Mouse (Mus musculus): ENCODE data around the gene Plxna3. TPM values are rescaled to one million over a fixed set of nuclear protein-coding genes. Genes with fewer than 3 reads are reported as not detected.

Gene Plxna3
- polyA plus RNA-seq, 1 experiment from 2014 or later: 11.2 TPM

DNA sequence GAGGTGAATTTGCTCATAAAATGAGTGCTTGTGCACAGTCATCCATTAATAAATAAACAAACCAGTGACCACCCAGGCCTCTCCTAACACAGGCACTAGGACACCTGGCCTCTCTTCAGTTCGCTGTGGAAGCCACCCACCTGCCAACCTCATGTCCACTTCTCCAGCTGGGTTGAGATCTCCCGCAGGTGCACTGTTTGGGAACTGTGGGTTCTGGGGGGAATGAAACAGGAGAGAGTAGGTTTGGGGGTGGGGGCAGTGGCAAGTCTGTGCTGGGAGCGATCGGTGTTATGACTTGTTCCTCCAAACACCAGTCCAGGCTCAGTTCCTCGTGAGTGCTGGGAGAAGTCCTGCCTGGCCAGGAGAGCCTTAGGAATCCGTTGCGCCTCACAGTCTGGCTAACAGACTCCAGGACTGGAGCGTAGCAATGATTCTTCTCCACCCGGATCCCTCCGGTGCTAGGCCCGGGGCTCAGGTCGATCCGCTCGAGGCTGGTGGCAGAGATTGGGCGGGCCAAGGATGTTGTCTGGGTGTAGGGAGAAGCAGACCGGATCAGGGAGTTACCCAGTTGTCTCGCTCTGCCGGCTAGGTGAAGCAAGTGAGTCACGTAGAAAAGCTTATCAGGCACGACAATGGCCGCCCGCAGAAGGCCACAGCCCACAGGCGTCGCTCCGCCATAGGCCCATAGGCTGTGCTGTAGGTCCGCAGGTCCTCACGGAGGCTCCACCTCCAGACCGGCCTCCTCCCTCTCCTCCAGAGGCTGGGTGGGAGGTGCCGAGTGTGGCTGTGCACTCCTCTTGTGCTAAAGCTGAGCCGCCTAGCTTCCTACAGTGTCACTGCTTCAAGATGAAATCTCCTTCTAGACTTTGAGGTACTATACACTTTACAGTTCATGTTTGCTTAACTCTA lies 63.9 kb downstream of the Plxna3 start, which contains the start of the genes Fam3a and Ikbkg:
Fam3a (minus strand) TSS at position 738 of the 909 bp plus-strand sequence.
Ikbkg (plus strand) TSS at position 756 of the 909 bp plus-strand sequence.
- Histone ChIP-seq H3K4me2 (ENCODE audit: low read depth, low read length) (peak within 1 kb of the TSS; percentile 61), H3K36me3 (replicated peaks; ENCODE audit: control insufficient read depth, insufficient read depth, low read depth, low read length) (no peaks in the 10 kb centered on the region), H3K4me1 (ENCODE audit: control insufficient read depth, insufficient read depth, low read length) (no peaks in the 10 kb centered on the region), H3K27ac (replicated peaks; ENCODE audit: low read depth, low read length) (no peak within 1 kb of the TSS; the same call in 1 of the 2 replicates), H3K4me3 (ENCODE audit: low read depth, low read length) (peak within 1 kb of the TSS; percentile 48), H3K9ac (replicated peaks; ENCODE audit: low read length) (peak within 1 kb of the TSS; percentile 84), H3K9me3 (replicated peaks; ENCODE audit: control insufficient read depth, low read length) (no peaks in the 10 kb centered on the region), H3K27me3 (ENCODE audit: control insufficient read depth, insufficient read depth, low read length) (no peaks in the 10 kb centered on the region)
- ATAC-seq (replicated peaks; ENCODE audit: insufficient number of reproducible peaks, low FRiP score, low TSS enrichment, low read depth) (peak; percentile 99), DNase-seq (ENCODE audit: low spot score) (peak; percentile 86)
- 17% methylated on average over 28 of the region's 30 CpGs for WGBS

Small RNA genes within 50 kb of the gene (microRNA-seq; reads per million reads assigned to microRNA genes)
- gene Mir7092 (ENCODE audit: borderline number of aligned reads): not detected

Other genes starting within 250 kb of the Plxna3 start
- gene Opn1mw, start 201.6 kb upstream of the Plxna3 start, polyA plus RNA-seq (2014; fragmentation: Nextera tagmentation; extraction: Ambion mirVana): not detected in 2 replicates
- 12.4 and 13.1 TPM in 2 replicates for gene Mecp2, start 193.7 kb upstream of the Plxna3 start, polyA plus RNA-seq (2014; fragmentation: Nextera tagmentation; extraction: Ambion mirVana)
- not detected in 2 replicates for gene Tex28, start 161.2 kb upstream of the Plxna3 start, polyA plus RNA-seq (2014; fragmentation: Nextera tagmentation; extraction: Ambion mirVana)
- not detected in 2 replicates for gene Tktl1, start 151.8 kb upstream of the Plxna3 start, polyA plus RNA-seq (2014; fragmentation: Nextera tagmentation; extraction: Ambion mirVana)
- 267 and 289 TPM in 2 replicates for gene Flna, start 79.2 kb upstream of the Plxna3 start, polyA plus RNA-seq (2014; fragmentation: Nextera tagmentation; extraction: Ambion mirVana)
- gene Emd, start 74.4 kb upstream of the Plxna3 start, polyA plus RNA-seq (2014; fragmentation: Nextera tagmentation; extraction: Ambion mirVana): 29.3 and 31.8 TPM in 2 replicates
- gene Rpl10, start 58.3 kb upstream of the Plxna3 start, polyA plus RNA-seq (2014; fragmentation: Nextera tagmentation; extraction: Ambion mirVana): 846 and 890 TPM in 2 replicates
- gene Taz, start 47.2 kb upstream of the Plxna3 start, polyA plus RNA-seq (2014; fragmentation: Nextera tagmentation; extraction: Ambion mirVana): 62.0 and 65.2 TPM in 2 replicates
- 4.2 and 5.2 TPM in 2 replicates for gene Dnase1l1, start 46.7 kb upstream of the Plxna3 start, polyA plus RNA-seq (2014; fragmentation: Nextera tagmentation; extraction: Ambion mirVana)
- 93.0 and 107 TPM in 2 replicates for gene Atp6ap1, start 32.0 kb upstream of the Plxna3 start, polyA plus RNA-seq (2014; fragmentation: Nextera tagmentation; extraction: Ambion mirVana)
- gene Gdi1, start 24.1 kb upstream of the Plxna3 start, polyA plus RNA-seq (2014; fragmentation: Nextera tagmentation; extraction: Ambion mirVana): 231 and 262 TPM in 2 replicates
- gene Fam50a, start 16.0 kb upstream of the Plxna3 start, polyA plus RNA-seq (2014; fragmentation: Nextera tagmentation; extraction: Ambion mirVana): 56.4 and 56.6 TPM in 2 replicates
- 128 and 130 TPM in 2 replicates for gene Lage3, start 24.6 kb downstream of the Plxna3 start, polyA plus RNA-seq (2014; fragmentation: Nextera tagmentation; extraction: Ambion mirVana)
- gene Ubl4a, start 44.2 kb downstream of the Plxna3 start, polyA plus RNA-seq (2014; fragmentation: Nextera tagmentation; extraction: Ambion mirVana): 63.2 and 65.7 TPM in 2 replicates
- gene Slc10a3, start 44.3 kb downstream of the Plxna3 start, polyA plus RNA-seq (2014; fragmentation: Nextera tagmentation; extraction: Ambion mirVana): 11.4 and 13.6 TPM in 2 replicates
- 26.7 and 27.6 TPM in 2 replicates for gene Fam3a, start 64.2 kb downstream of the Plxna3 start, polyA plus RNA-seq (2014; fragmentation: Nextera tagmentation; extraction: Ambion mirVana)
- gene Ikbkg, start 64.2 kb downstream of the Plxna3 start, polyA plus RNA-seq (2014; fragmentation: Nextera tagmentation; extraction: Ambion mirVana): 22.0 and 22.2 TPM in 2 replicates
- 54.2 and 59.2 TPM in 2 replicates for gene G6pdx, start 100.1 kb downstream of the Plxna3 start, polyA plus RNA-seq (2014; fragmentation: Nextera tagmentation; extraction: Ambion mirVana)
- not detected in 2 replicates for gene Gm6880, start 152.3 kb downstream of the Plxna3 start, polyA plus RNA-seq (2014; fragmentation: Nextera tagmentation; extraction: Ambion mirVana)
- gene Olfr1326-ps1, start 245.8 kb downstream of the Plxna3 start, polyA plus RNA-seq (2014; fragmentation: Nextera tagmentation; extraction: Ambion mirVana): not detected in 2 replicates

All from embryonic facial prominence, embryonic 11.5 days (tissue).